Mouse (Mus musculus): ENCODE results near the gene Rpa1.
"Not testable (repeated sequence)": the region's sequence is repeated elsewhere in the genome, so short reads cannot be mapped to it uniquely, and the experiment has no call there.

The Rpa1 gene

GRCm38 (mm10) chr11:75319246-75319645 is 28.9 kb downstream of the Rpa1 start:
- no peak for DNase-seq (ENCODE audit: low spot score)

- DNase-seq (ENCODE audit: low spot score): no peak
Measured at GRCm38 (mm10) chr11:75318351-75319221, 29.5 kb downstream of the Rpa1 start.

GRCm38 (mm10) chr11:75313834-75314233 is 34.3 kb downstream of the Rpa1 start:
- no peak for DNase-seq (ENCODE audit: low spot score)

GRCm38 (mm10) chr11:75311751-75312150 is 36.4 kb downstream of the Rpa1 start:
- DNase-seq (ENCODE audit: low spot score): no peak

- no peak for DNase-seq (ENCODE audit: low spot score)
Measured at GRCm38 (mm10) chr11:75310813-75311212, 37.3 kb downstream of the Rpa1 start.

GRCm38 (mm10) chr11:75308650-75309049 is 39.5 kb downstream of the Rpa1 start:
- no peak for DNase-seq (ENCODE audit: low spot score)

- no peak for DNase-seq (ENCODE audit: low spot score)
Measured at GRCm38 (mm10) chr11:75304797-75305196, 43.3 kb downstream of the Rpa1 start.

- no peak for DNase-seq (ENCODE audit: low spot score)
Measured at GRCm38 (mm10) chr11:75300954-75301353, 47.2 kb downstream of the Rpa1 start.

GRCm38 (mm10) chr11:75299786-75300185 is 48.3 kb downstream of the Rpa1 start:
- no peak for DNase-seq (ENCODE audit: low spot score)

- no peak for DNase-seq (ENCODE audit: low spot score)
Measured at GRCm38 (mm10) chr11:75298491-75298890, 49.6 kb downstream of the Rpa1 start.

GRCm38 (mm10) chr11:75297631-75298030 is 50.5 kb downstream of the Rpa1 start:
- DNase-seq (ENCODE audit: low spot score): no peak

GRCm38 (mm10) chr11:75296406-75297005 is 51.6 kb downstream of the Rpa1 start:
- DNase-seq (ENCODE audit: low spot score): no peak

GRCm38 (mm10) chr11:75295534-75295933 is 52.6 kb downstream of the Rpa1 start:
- not testable (repeated sequence) for DNase-seq (ENCODE audit: low spot score)

- DNase-seq (ENCODE audit: low spot score): no peak
Measured at GRCm38 (mm10) chr11:75294862-75295261, 53.3 kb downstream of the Rpa1 start.

- no peak for DNase-seq (ENCODE audit: low spot score)
Measured at GRCm38 (mm10) chr11:75293852-75294361, 54.2 kb downstream of the Rpa1 start.

GRCm38 (mm10) chr11:75292281-75292680 is 55.8 kb downstream of the Rpa1 start:
- DNase-seq (ENCODE audit: low spot score): no peak

GRCm38 (mm10) chr11:75291389-75292215 is 56.5 kb downstream of the Rpa1 start:
- peak; percentile 73 for DNase-seq (ENCODE audit: low spot score)

- DNase-seq (ENCODE audit: low spot score): peak; percentile 97
Measured at GRCm38 (mm10) chr11:75290566-75291271, 57.4 kb downstream of the Rpa1 start.

- no peak for DNase-seq (ENCODE audit: low spot score)
Measured at GRCm38 (mm10) chr11:75289120-75289519, 59.0 kb downstream of the Rpa1 start.

GRCm38 (mm10) chr11:75288517-75288916 is 59.6 kb downstream of the Rpa1 start:
- DNase-seq (ENCODE audit: low spot score): no peak

GRCm38 (mm10) chr11:75287940-75288339 is 60.2 kb downstream of the Rpa1 start:
- DNase-seq (ENCODE audit: low spot score): no peak

- no peak for DNase-seq (ENCODE audit: low spot score)
Measured at GRCm38 (mm10) chr11:75286868-75287267, 61.3 kb downstream of the Rpa1 start.

All from layer of hippocampus, adult 11-12 months (tissue).